Mouse (Mus musculus): ENCODE data around the gene Zdhhc17. TPM values are rescaled to one million over a fixed set of nuclear protein-coding genes. Genes with fewer than 3 reads are reported as not detected.

Zdhhc17 gene
- polyA plus RNA-seq, 1 experiment from 2014 or later = 26.4 TPM

DNA sequence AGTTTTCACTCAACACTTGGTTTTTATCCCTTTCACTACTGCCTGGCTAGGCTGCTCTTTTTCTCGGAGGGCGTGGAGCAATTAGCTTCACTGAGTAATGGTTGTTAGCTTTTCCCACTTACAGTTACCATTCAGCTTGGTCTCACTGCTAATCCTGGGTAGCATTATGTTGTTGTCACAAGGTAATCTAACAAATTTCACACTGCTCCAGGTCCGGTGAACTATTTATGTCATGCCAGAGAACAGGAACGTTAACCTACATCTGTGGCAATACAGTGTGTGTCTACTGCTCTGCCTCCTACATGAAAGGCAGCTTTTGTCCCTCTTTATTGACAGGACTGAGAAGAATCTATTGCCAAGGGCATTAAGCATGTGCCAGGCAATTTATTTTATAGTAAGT is 14.8 kb upstream of the Zdhhc17 start:
- no peaks in the 10 kb centered on the region for H3K9me3 ChIP-seq (replicated peaks)
- no peaks in the 10 kb centered on the region for H3K27me3 ChIP-seq (ENCODE audit: low read depth, poor library complexity, severe bottlenecking)
- DNase-seq (ENCODE audit: low spot score) = no peak
- WGBS = 85% methylated on average over 4 of the region's 4 CpGs
- H3K36me3 ChIP-seq = no peaks in the 10 kb centered on the region
- H3K4me3 ChIP-seq = no peak overlapping the region
- no peak overlapping the region for H3K27ac ChIP-seq
- no peaks in the 10 kb centered on the region for H3K4me1 ChIP-seq

DNA sequence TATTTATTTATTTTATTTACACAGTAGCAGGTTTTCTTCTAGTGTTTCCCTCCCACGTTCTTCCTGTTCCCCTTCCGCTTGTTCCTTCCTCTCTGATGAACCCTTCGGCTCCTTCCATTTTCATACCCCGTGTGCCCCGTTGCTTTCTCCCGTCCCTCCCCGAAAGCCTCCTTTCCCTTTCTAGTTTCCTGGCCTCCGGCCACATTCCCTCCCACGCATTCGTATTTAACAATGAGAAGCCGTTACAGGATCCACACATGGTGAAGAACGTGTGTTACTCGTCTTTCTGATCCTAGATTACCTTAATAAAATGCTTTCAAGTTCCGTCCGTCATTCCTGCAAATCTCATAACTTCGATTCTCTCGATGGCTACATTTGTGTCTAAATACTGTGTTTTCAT is 4.5 kb upstream of the Zdhhc17 start:
- no peak overlapping the region for H3K4me3 ChIP-seq
- no peak overlapping the region for H3K27ac ChIP-seq
- no peak for DNase-seq (ENCODE audit: low spot score)
- H3K36me3 ChIP-seq = no peaks in the 10 kb centered on the region
- H3K27me3 ChIP-seq (ENCODE audit: low read depth, poor library complexity, severe bottlenecking) = no peaks in the 10 kb centered on the region
- no peaks in the 10 kb centered on the region for H3K9me3 ChIP-seq (replicated peaks)
- WGBS = 93% methylated on average over 17 of the region's 17 CpGs
- no peaks in the 10 kb centered on the region for H3K4me1 ChIP-seq

DNA sequence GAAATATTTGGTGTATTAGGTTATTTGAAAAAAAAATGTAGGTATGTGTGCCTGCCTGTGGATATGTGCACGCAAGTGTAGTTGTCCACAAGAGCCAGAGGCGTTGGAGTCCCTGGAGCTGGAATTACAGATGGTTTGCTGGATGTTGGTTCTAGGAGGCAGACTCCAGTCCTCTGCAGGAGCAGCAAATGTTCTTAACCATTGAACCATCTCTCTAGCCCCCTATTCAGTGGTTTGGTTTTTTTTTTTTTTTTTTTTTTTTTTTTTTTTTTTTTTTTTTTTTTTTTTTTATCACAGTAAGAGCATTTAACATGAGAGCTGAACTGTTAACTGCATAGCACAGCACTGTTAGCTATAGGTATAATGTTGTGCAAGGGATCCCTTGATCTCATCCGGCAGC is 3.3 kb upstream of the Zdhhc17 start:
- DNase-seq (ENCODE audit: low spot score) = no peak
- Histone ChIP-seq H3K9me3 (replicated peaks) (no peaks in the 10 kb centered on the region), H3K27ac (no peak overlapping the region), H3K4me1 (0 out of 2 replicates have a peak, but pooled peaks cover under 1% of the 10 kb centered on the region), H3K4me3 (no peak overlapping the region), H3K27me3 (ENCODE audit: low read depth, poor library complexity, severe bottlenecking) (no peaks in the 10 kb centered on the region), H3K36me3 (no peaks in the 10 kb centered on the region)
- 93% methylated on average over 3 of the region's 3 CpGs for WGBS

DNA sequence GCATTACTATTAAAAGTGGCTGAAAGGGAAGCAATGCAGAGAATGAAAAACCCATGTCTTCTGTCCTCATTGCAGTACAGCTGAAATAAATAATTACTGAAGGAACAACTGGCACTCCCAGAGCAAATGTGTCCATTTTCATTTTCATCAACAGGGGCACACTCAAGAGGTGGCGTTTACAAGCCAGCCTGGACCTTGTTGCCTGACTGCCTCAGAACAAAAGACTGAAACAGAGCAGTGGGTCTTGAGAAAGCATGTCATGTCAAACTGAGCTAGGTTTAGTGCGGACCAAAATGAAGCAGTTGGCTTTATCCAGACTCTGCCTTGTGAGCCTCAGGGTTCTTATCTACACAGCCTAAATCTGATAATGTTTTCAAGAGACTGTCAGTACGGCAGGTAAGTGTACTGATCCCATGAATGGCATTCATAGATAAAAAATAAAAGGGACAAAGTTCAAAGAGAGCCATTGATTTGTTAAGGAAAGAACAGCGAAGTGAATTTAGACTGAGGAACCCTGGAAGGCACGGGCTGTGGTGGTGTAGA is 2.6 kb upstream of the Zdhhc17 start:
- H3K4me1 ChIP-seq = 0 out of 2 replicates have a peak, but pooled peaks cover 5% of the 10 kb centered on the region
- no peaks in the 10 kb centered on the region for H3K27me3 ChIP-seq (ENCODE audit: low read depth, poor library complexity, severe bottlenecking)
- DNase-seq (ENCODE audit: low spot score) = no peak
- H3K4me3 ChIP-seq = no peak overlapping the region
- no peak overlapping the region for H3K27ac ChIP-seq
- no peaks in the 10 kb centered on the region for H3K36me3 ChIP-seq
- no peaks in the 10 kb centered on the region for H3K9me3 ChIP-seq (replicated peaks)
- WGBS = 80% methylated on average over 5 of the region's 5 CpGs

DNA sequence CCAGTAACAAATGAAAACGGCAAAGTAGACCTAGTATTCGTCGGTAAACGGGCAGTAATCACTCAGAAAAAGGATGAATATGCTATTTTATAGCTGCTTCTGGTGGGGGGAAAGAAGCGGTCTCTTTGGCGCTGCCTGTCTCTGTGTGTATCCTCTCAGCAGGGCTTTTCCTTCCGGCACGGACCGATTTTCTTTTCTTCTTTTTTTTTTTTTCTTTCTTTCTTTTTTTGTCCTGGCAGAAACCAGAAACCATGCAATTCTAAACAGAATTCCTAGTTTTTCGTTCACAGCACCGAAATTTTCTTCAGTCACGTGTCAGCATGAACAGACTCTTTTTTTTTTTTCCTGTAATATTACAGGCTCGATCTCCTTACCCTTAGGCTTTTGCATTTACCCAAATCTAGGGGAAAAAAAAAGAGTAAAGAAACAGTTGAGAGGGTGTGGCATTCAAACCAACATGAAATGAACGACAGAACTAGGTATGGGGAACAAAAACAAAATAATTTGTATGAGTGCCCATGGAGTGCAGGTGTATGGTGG is 1.4 kb upstream of the Zdhhc17 start:
- peak overlapping the region; percentile 96 for H3K4me3 ChIP-seq
- H3K4me1 ChIP-seq = 0 out of 2 replicates have a peak, but pooled peaks cover 5% of the 10 kb centered on the region
- no peaks in the 10 kb centered on the region for H3K9me3 ChIP-seq (replicated peaks)
- WGBS = 5% methylated on average over 14 of the region's 14 CpGs
- peak overlapping the region; percentile 100 for H3K27ac ChIP-seq
- H3K36me3 ChIP-seq = no peaks in the 10 kb centered on the region
- no peak for DNase-seq (ENCODE audit: low spot score)
- H3K27me3 ChIP-seq (ENCODE audit: low read depth, poor library complexity, severe bottlenecking) = no peaks in the 10 kb centered on the region

DNA sequence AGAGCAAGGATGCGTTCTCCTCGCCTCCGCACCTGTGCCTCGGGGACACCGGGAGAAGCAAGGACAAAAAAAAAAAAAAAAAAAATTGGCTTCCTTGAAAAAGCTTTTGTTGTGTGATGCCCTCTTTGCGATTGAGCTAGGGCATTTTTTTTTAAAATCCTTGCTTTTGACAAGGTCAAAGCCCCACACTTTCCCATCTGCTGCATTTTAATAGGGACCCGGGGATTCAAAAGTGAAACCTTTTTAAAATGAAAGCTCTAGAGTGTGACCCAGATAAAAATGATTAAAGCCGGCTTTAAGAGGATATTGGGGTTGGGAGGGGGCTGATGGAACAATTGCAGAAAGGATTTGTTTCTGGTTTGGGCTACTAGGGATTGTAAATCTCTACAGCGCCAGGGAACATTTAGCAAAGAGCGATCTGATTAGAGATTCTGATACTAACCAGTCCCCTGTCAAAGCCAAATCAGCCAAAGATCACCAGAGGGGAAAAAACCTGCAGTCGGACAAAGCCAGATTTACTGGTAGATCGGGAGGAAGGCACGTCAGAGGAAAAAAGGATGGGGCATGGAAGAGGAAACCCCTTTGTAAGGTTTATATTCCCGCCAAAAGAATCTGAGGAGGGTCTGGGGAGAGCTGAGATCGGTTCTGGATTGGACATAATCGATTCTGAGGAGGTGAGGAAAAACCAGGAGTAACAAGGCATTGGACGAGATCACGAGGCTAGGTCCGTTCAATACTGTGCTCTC is 713 bp upstream of the Zdhhc17 start:
- no peaks in the 10 kb centered on the region for H3K9me3 ChIP-seq (replicated peaks)
- no peaks in the 10 kb centered on the region for H3K27me3 ChIP-seq (ENCODE audit: low read depth, poor library complexity, severe bottlenecking)
- H3K27ac ChIP-seq = peak overlapping the region; percentile 100
- H3K4me1 ChIP-seq = peaks cover 9% of the 10 kb centered on the region; the same call in 1 of the 2 replicates
- peak overlapping the region; percentile 96 for H3K4me3 ChIP-seq
- WGBS = under 1% methylated on average over 19 of the region's 19 CpGs
- DNase-seq (ENCODE audit: low spot score) = peak; percentile 57
- no peaks in the 10 kb centered on the region for H3K36me3 ChIP-seq

DNA sequence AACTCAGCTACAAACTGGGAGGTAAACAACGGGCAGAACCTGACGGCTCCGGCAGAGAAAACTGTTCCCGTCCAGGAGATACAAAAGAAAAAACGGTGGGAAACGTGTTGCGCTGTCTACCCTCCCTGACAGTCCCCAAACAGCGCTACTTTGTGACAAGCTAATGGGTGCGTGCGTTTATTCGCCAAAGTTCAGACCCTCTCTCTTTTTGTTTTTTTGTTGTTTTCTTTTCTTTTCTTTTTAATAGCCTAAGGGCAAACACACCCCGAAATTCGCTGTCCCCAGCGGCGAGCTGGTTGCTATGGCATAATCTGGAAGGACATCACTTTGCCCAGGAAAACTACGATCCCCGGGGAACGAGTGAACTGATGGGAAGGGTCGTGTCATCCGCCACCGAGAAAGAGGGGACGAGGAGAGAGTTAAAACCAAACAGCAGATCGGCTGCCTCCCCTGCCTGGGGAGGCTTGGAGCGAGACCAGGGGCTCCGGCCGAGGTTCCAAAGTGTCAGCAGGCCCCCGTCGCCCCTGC is 763 bp downstream of the Zdhhc17 start:
- Histone ChIP-seq H3K36me3 (no peaks in the 10 kb centered on the region), H3K9me3 (replicated peaks) (no peaks in the 10 kb centered on the region), H3K27me3 (ENCODE audit: low read depth, poor library complexity, severe bottlenecking) (no peaks in the 10 kb centered on the region), H3K4me3 (peak overlapping the region; percentile 96), H3K27ac (peak overlapping the region; percentile 100), H3K4me1 (peaks cover 10% of the 10 kb centered on the region; the same call in 1 of the 2 replicates)
- WGBS = 0% methylated on average over 26 of the region's 28 CpGs
- no peak for DNase-seq (ENCODE audit: low spot score)

DNA sequence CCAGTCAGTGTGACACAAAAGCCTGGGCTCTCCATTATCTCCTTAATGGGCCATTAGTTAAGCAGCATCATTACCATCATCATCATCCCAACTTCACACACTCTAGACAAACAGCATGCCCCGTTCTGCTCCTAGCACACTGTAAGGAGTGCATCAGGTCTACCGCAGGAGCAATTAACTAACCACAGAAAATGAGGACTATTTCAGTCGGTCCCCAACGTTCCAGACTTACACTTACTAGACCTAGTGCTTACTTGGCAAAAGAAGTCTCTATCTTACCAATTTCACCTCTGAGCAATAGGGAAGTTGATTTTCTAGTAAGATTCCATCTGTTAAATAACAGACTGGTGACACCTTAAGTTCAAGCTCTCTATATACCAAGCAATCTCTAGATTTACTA is 2.3 kb downstream of the Zdhhc17 start:
- Histone ChIP-seq H3K4me1 (peaks cover 10% of the 10 kb centered on the region; the same call in 1 of the 2 replicates), H3K9me3 (replicated peaks) (no peaks in the 10 kb centered on the region), H3K4me3 (no peak overlapping the region), H3K27me3 (ENCODE audit: low read depth, poor library complexity, severe bottlenecking) (no peaks in the 10 kb centered on the region), H3K27ac (no peak overlapping the region), H3K36me3 (peaks cover 3% of the 10 kb centered on the region; the same call in 1 of the 2 replicates)
- no peak for DNase-seq (ENCODE audit: low spot score)
- WGBS = 73% methylated on average over 4 of the region's 4 CpGs

DNA sequence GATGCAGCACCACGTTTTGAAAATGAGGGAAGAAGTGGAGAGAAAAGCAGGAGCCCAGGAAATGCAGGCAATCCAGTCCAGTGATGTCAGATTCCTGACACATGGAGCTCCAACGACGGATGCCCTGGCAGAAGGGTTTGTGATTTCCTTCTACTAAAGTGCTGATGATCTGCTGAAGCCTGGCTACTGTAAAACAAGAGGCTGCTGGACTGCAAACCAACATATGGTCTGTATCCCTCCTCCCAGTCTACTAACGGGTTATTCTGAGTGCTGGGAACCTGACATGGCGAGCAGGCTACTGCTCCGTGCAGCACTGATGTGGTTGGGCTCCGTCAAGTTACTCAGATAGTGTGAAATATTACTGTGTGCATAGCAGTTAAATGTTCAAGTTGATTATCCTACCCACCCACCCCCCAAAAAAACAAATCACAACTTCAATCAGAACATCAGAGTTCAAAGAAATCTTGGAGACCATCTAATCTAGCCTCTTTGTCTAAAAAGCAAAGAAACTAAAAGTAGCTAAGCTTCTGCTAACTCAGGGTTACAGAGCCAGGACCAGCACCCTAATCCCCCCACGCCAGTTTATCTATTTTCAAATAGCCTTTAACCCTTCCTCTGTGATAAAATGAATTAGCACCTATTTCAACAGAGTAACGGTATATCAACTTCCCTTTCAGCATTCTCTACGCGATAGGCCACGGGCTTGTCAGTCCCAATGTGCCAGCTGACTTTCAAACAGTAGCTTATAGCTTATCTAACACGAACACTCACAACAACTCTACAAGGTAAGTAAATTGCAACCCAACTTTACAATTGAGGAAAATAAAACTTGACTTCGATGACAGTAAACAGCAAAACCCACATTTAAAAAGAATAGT is 4.1 kb downstream of the Zdhhc17 start:
- DNase-seq (ENCODE audit: low spot score) = no peak
- H3K36me3 ChIP-seq = peaks cover 3% of the 10 kb centered on the region; the same call in 1 of the 2 replicates
- no peaks in the 10 kb centered on the region for H3K9me3 ChIP-seq (replicated peaks)
- no peaks in the 10 kb centered on the region for H3K27me3 ChIP-seq (ENCODE audit: low read depth, poor library complexity, severe bottlenecking)
- no peak overlapping the region for H3K4me3 ChIP-seq
- H3K27ac ChIP-seq = no peak overlapping the region
- H3K4me1 ChIP-seq = peaks cover 10% of the 10 kb centered on the region; the same call in 1 of the 2 replicates
- 72% methylated on average over 14 of the region's 14 CpGs for WGBS

DNA sequence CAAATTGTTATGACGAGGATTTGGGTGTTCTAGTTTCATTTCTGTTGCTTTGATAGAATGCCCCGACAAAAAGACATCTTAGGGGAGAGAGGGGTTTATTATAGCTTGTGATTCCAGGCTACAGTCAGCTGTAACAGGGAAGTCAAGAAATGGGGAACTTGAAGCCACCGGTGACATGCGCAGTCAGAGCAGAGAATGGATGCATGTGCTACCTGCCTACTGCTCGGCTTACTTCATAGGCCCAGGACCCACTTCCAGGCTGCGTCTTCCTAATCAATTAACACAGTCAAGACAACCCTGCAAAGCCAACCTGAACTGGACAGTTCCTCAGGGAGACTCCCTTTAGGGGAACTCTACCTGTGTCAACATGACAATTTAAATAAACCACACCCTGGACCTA is 5.7 kb downstream of the Zdhhc17 start:
- H3K36me3 ChIP-seq = peaks cover 6% of the 10 kb centered on the region
- H3K4me3 ChIP-seq = no peak overlapping the region
- DNase-seq (ENCODE audit: low spot score) = no peak
- peaks cover 10% of the 10 kb centered on the region; the same call in 1 of the 2 replicates for H3K4me1 ChIP-seq
- H3K27me3 ChIP-seq (ENCODE audit: low read depth, poor library complexity, severe bottlenecking) = no peaks in the 10 kb centered on the region
- no peak overlapping the region for H3K27ac ChIP-seq
- WGBS = 93% methylated on average over 6 of the region's 6 CpGs
- H3K9me3 ChIP-seq (replicated peaks) = no peaks in the 10 kb centered on the region

DNA sequence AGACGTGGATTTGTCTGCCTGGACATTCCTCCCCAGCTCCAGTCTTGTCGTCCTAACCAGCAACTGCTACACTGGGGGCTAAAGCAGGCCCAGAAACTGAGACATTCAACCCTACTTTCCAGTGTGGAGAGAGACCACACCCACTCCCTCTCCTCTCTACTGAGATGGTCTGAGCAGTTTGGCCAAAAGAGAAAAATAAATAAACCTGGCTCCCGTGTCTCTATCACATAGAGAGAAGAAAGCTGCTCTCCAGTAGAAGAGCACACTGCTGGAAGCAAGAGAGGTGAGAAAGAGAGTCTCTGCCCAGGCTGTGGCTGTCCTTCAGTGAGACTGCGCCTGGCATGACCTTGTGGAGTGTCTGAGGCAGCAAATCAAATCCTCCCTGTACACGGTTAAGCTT is 10.7 kb downstream of the Zdhhc17 start:
- Histone ChIP-seq H3K36me3 (peaks cover 6% of the 10 kb centered on the region), H3K4me3 (no peak overlapping the region), H3K9me3 (replicated peaks) (no peaks in the 10 kb centered on the region), H3K27me3 (ENCODE audit: low read depth, poor library complexity, severe bottlenecking) (no peaks in the 10 kb centered on the region), H3K4me1 (0 out of 2 replicates have a peak, but pooled peaks cover 3% of the 10 kb centered on the region), H3K27ac (no peak overlapping the region)
- 89% methylated on average over 5 of the region's 5 CpGs for WGBS
- DNase-seq (ENCODE audit: low spot score) = no peak

DNA sequence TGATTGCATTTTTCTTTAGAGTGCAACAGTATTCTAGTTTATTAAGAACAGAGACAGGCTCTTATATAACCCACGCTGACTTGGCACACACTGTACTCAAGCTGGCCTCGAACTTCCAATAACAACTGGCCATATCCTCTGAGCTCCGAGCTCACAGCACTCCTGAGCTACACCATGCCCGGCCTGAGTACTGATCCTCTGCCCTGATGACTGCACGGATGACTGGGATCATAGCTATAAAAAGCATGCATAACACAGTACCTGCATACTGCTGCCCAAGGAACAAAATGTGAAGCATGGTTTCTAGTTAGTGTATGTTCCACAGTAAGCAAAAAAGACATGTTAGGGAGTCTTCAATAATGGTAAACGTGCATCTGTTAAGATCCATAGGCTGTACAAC is 12.8 kb downstream of the Zdhhc17 start:
- Histone ChIP-seq H3K27ac (no peak overlapping the region), H3K4me3 (no peak overlapping the region), H3K9me3 (replicated peaks) (no peaks in the 10 kb centered on the region), H3K4me1 (peaks cover 6% of the 10 kb centered on the region; the same call in 1 of the 2 replicates), H3K27me3 (ENCODE audit: low read depth, poor library complexity, severe bottlenecking) (no peaks in the 10 kb centered on the region), H3K36me3 (peaks cover 4% of the 10 kb centered on the region)
- DNase-seq (ENCODE audit: low spot score) = no peak
- 93% methylated on average over 6 of the region's 6 CpGs for WGBS
